Comparison of ENCODE assay signal across 20 mouse cellular contexts in genomic region chr13:5540321-5540720, GRCm38 (mm10).
DNase-seq lines count a peak whose midpoint lies in the region; ATAC-seq lines count a peak whose summit lies in the region.
"Had no signal": no experiment of that assay in that cellular context is flagged by ENCODE, and none has a peak within 500 bp of the region (broad histone marks: within the 10 kb centered on the region; RNA-seq: fewer than 3 reads in every experiment).

No protein-coding gene starts in this region.

- peak; percentile 53 for DNase-seq in forebrain, embryonic 14.5 days (ENCODE audit: low spot score)
- DNase-seq in kidney, adult 9 months = peak; percentile 20
- DNase-seq in right cerebral cortex, postnatal 10 days (ENCODE audit: low spot score in 2 of 2) = peak; percentile 28 to 29
- no peak for DNase-seq in right cerebral cortex, adult 2 months (ENCODE audit: low spot score in 2 of 2)
- peak; percentile 10 for DNase-seq in skeletal muscle tissue, adult 2 months (ENCODE audit: low read depth, low spot score)
- DNase-seq in left cerebral cortex, postnatal 10 days (ENCODE audit: extremely low spot score in 1 of 2, low spot score in 2 of 2) = no peak
- DNase-seq: cerebellum, postnatal 25 days; gastrocnemius, postnatal 14 days; right cerebral cortex, postnatal 14 days; thymus, postnatal 25 days had no signal

- no peaks in the 10 kb centered on the region for H3K36me3 ChIP-seq in forebrain, embryonic 14.5 days (ENCODE audit: control insufficient read depth, insufficient read depth, low read length)
- H3K36me3 ChIP-seq in forebrain, embryonic 12.5 days (replicated peaks) = no peaks in the 10 kb centered on the region
- H3K36me3 ChIP-seq in kidney, embryonic 15.5 days = no peaks in the 10 kb centered on the region
- H3K36me3 ChIP-seq: heart, embryonic 10.5 days; hindbrain, embryonic 13.5 days; limb, embryonic 10.5 days; lung, embryonic 15.5 days had no signal

- H3K4me1 ChIP-seq in forebrain, embryonic 14.5 days (ENCODE audit: control insufficient read depth, insufficient read depth, low read length) = no peaks in the 10 kb centered on the region
- no peaks in the 10 kb centered on the region for H3K4me1 ChIP-seq in forebrain, embryonic 12.5 days
- no peaks in the 10 kb centered on the region for H3K4me1 ChIP-seq in kidney, embryonic 15.5 days
- H3K4me1 ChIP-seq: heart, embryonic 10.5 days; hindbrain, embryonic 13.5 days; limb, embryonic 10.5 days; lung, embryonic 15.5 days had no signal

- H3K9ac ChIP-seq in forebrain, embryonic 14.5 days (ENCODE audit: low read length) = no peak overlapping the region
- H3K9ac ChIP-seq in forebrain, embryonic 12.5 days = no peak overlapping the region
- no peak overlapping the region for H3K9ac ChIP-seq in kidney, embryonic 15.5 days
- H3K9ac ChIP-seq: hindbrain, embryonic 13.5 days; lung, embryonic 15.5 days had no signal

- intact Hi-C loops in left cerebral cortex, postnatal 10 days (cut with DNase I) = no loop called here

- ATAC-seq in forebrain, embryonic 14.5 days = no peak
- no peak for ATAC-seq in forebrain, embryonic 12.5 days (ENCODE audit: low FRiP score)
- ATAC-seq in kidney, embryonic 15.5 days (replicated peaks; ENCODE audit: low FRiP score) = no peak
- ATAC-seq: intestine, embryonic 16.5 days; midbrain, embryonic 16.5 days had no signal

- H3K27me3 ChIP-seq in forebrain, embryonic 14.5 days (replicated peaks; ENCODE audit: control insufficient read depth, insufficient read depth, low read length) = no peaks in the 10 kb centered on the region
- H3K27me3 ChIP-seq in forebrain, embryonic 12.5 days = no peaks in the 10 kb centered on the region
- no peaks in the 10 kb centered on the region for H3K27me3 ChIP-seq in kidney, embryonic 15.5 days
- H3K27me3 ChIP-seq: hindbrain, embryonic 13.5 days; lung, embryonic 15.5 days; megakaryocyte, embryonic 14.5 days had no signal

- H3K4me3 ChIP-seq in forebrain, embryonic 14.5 days (ENCODE audit: low read depth, low read length) = no peak overlapping the region
- H3K4me3 ChIP-seq in forebrain, embryonic 12.5 days (replicated peaks) = no peak overlapping the region
- no peak overlapping the region for H3K4me3 ChIP-seq in kidney, embryonic 15.5 days (replicated peaks)
- H3K4me3 ChIP-seq: heart, embryonic 10.5 days; hindbrain, embryonic 13.5 days; limb, embryonic 10.5 days; lung, embryonic 15.5 days; megakaryocyte, embryonic 14.5 days had no signal

- 48% methylated on average over 1 of the region's 1 CpGs for WGBS in forebrain, embryonic 14.5 days
- 61% methylated on average over 1 of the region's 1 CpGs for WGBS in forebrain, embryonic 12.5 days
- 57% methylated on average over 1 of the region's 1 CpGs for WGBS in kidney, embryonic 15.5 days

- no peak overlapping the region for H3K4me2 ChIP-seq in forebrain, embryonic 14.5 days (ENCODE audit: low read length)
- H3K4me2 ChIP-seq in forebrain, embryonic 12.5 days = no peak overlapping the region
- H3K4me2 ChIP-seq in kidney, embryonic 15.5 days = no peak overlapping the region
- H3K4me2 ChIP-seq: hindbrain, embryonic 13.5 days; liver, embryonic 11.5 days; lung, embryonic 15.5 days had no signal

- no peaks in the 10 kb centered on the region for H3K9me3 ChIP-seq in forebrain, embryonic 14.5 days (replicated peaks; ENCODE audit: control insufficient read depth, low read length)
- no peaks in the 10 kb centered on the region for H3K9me3 ChIP-seq in forebrain, embryonic 12.5 days
- H3K9me3 ChIP-seq in kidney, embryonic 15.5 days (replicated peaks) = no peaks in the 10 kb centered on the region
- H3K9me3 ChIP-seq: heart, embryonic 10.5 days; hindbrain, embryonic 13.5 days; limb, embryonic 10.5 days; lung, embryonic 15.5 days; megakaryocyte, embryonic 14.5 days had no signal

- H3K27ac ChIP-seq in forebrain, embryonic 14.5 days (ENCODE audit: low read depth, low read length) = no peak overlapping the region
- no peak overlapping the region for H3K27ac ChIP-seq in forebrain, embryonic 12.5 days
- H3K27ac ChIP-seq in kidney, embryonic 15.5 days = no peak overlapping the region
- H3K27ac ChIP-seq: heart, embryonic 10.5 days; hindbrain, embryonic 13.5 days; limb, embryonic 10.5 days; lung, embryonic 15.5 days had no signal

Comparison
In these comparisons a context has a peak if more than half of its experiments do, and no peak if none do; other contexts are left out.
1. DNase-seq: peak in forebrain, embryonic 14.5 days (single experiment), kidney, adult 9 months (single experiment), right cerebral cortex, postnatal 10 days (2 of 2) and skeletal muscle tissue, adult 2 months (single experiment); none in right cerebral cortex, adult 2 months (0 of 2) and left cerebral cortex, postnatal 10 days (0 of 2).